Mouse (Mus musculus) fibroblast of lung, adult 2 months (primary cell): ENCODE data around the gene Cyp2j12.
"Not testable (repeated sequence)": the region's sequence is repeated elsewhere in the genome, so short reads cannot be mapped to it uniquely, and the experiment has no call there.

ENCODE experiments used
- DNase-seq: peaks from one replicate; pipeline ENCODE4 v3.0.0-alpha.2; 2011; ENCODE audit warnings: low read depth

Gene Cyp2j12

DNA sequence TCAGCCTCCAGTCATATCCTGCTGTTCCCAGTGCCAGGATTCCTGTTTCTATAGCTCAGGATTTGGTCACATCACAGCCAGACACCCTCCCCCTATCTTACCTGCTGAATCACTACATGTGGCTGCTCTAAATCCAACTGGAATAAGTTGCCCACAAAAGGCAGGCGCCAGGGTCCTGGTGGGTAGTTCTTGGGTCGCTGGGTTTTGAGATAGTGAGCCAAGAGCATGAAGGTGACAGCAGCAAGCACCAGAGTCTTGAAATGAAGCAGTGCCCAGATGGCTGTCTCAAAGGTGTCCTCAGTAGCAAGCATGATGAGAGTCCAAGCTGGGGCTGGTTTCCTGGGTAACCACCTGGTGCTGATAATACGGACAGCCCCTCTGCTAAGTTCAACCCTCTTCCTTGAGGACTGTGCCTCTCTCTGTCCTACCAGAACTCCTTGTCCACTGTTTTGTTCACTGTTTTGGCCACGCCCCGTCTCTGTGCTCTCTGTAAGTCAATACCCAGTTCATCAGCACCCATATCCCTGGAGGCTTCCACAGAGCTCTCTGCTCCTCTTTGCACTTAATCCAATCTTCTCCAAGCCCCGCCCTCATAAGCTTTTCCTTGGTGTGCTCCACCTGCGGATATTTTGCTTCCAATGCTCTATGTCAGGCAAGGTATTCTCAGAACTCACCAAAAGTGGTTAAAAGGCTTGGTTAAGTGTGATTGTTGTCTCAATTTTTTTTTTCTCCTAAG lies at the start of gene Cyp2j12:
TSS of gene Cyp2j12 (minus strand) at position 421 of the 736 bp plus-strand sequence.
- DNase-seq = no peak

DNA sequence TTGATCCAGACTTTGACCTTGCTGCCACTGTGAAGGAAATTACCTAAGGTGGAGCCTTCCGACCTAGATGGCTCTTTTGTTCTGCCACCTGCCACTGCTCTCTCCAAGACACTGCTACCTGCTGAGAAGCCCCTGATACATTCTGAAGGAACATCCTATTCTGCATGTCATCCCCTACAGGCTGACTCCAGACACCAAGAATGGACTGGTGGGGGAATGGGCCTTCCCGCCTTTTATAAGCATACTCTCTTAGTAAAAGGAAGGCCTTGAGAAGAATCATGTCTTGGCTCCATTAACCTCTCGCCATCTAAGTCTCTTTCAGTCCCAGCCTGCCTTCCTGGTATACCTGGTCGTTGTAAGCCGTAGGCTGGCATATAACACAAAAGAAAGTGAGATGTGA lies 48.4 kb upstream of the Cyp2j12 start:
- DNase-seq = not testable (repeated sequence)

DNA sequence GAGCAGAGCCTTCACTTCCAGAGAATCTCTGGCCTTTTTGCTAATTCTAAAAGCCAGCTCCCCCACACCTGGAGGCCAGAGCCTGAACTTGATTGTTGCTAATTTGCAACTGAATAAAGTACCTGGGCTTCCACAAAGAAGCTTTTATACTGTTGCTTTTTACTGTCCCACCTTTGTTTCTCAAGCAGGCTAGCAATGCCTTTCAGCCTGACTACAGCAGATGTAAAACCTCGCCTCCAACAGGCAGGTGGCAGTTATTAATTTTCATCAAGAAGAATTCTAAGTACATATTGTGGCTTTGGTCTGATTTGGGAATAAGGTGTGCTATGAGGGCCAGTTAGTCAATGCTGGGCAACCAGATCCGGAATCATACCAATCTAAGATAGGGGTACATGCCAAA lies 47.7 kb upstream of the Cyp2j12 start:
- not testable (repeated sequence) for DNase-seq

- not testable (repeated sequence) for DNase-seq
Measured at GRCm38 (mm10) chr4:96188146-96188545, 47.2 kb upstream of the Cyp2j12 start.

DNA sequence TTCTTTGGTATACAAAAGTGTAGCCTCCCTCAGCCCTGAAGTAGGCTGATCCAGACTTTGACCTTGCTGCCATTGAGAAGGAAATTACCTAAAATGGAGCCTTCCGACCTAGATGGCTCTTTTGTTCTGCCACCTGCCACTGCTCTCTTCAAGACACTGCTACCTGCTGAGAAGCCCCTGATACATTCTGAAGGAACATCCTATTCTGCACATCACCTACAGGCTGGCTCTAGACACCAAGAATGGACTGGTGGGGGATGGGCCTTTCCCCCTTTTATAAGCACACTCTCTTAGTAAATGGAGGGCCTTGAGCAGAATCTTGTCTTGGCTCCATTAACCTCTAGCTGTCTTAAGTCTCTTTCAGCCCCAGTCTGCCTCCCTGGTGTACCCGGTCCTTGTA lies 43.8 kb upstream of the Cyp2j12 start:
- not testable (repeated sequence) for DNase-seq

DNA sequence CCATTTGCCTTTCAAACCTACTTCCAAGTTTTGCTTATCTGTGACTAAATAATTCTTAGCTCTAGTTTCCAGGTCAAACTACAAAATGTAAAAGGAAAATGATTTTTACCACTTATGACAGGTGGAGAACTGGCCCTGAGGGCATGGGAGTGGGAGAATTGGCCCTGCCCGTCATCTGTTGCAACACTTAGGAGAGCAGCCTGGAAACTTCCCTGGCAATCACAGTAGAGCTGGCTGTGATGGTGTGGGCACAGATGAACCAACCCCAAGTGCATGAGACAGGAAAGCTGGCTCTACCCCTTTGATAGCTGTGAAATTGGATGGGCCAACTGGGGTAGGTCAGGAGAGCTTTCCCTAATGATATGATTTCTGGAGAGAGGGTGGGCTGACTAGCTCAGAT lies 21.9 kb upstream of the Cyp2j12 start:
- no peak for DNase-seq

DNA sequence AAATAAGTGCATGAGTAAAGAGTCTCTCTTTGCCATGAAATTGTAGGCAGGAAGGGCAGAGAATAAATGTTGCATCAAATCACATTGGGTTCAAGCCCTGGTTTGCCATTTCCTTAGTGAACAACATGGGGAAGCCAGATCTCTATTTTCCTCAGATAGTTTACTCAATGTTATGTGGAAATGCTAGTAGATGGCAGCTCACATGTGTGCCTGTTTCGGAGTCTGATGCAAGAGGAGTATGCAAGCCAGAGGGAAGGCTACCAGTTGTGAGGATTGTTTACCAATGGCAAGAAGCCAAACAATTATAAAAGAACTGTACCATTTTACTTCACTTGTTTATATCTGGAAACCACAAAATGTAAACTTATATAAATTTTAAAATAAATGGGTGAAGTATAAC lies 20.6 kb upstream of the Cyp2j12 start:
- no peak for DNase-seq

DNA sequence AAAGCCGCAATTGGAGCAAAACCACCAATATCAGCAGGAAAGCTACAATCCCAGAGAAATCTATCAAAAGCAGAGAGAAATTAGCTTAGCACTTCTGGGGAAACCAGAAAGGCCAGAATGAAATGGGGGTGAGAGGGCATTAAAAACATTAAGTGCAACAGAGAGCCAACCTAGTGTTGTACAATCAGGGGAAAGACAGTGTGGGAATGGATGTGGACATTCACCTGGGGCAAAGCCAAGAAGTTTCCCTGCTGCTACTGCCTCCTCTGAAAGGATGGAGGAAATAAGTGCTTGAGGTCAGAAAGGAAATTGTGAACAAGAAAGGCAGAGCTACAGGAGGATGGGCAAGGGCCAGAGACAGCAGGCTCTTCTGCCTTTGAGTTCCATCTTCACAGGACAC lies 1.7 kb downstream of the Cyp2j12 start:
- DNase-seq = no peak

DNA sequence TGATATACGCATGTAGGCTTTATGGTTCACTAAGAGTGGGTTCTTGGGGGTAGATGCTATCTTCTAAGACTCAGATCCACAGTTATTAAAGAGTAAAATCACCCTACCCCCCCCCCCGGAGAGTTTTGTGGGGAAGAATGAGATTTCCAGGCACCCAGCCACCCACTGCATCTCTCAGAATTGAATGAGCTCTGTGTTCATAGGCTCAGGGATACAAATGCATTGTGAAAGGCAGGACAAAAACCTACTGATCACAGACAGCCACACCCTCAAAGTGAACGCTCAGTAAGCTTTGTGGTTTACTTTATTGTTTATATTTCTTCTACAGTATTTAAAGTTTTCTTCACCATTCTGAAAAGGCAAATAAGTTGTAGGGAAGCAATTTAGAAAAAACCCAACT lies 6.7 kb downstream of the Cyp2j12 start:
- no peak for DNase-seq

DNA sequence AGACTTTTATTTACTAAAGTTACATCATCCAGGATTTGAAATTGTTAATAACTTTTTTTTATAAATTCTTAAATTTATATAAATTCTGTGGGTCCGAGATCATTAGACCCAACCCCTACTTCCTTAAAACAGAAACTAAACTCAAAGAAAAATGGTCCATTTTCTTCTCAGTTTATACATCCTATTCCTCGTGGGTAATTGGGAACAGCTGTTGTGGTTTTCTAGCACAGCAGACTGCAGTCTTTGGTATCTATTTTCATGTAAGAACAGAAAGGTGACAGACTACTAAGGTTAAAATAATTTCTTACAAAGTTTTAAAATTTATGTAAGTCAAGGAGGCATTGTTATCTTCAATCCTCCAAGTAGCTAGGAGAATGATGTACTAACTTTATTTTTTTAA lies 44.1 kb downstream of the Cyp2j12 start:
- no peak for DNase-seq

DNA sequence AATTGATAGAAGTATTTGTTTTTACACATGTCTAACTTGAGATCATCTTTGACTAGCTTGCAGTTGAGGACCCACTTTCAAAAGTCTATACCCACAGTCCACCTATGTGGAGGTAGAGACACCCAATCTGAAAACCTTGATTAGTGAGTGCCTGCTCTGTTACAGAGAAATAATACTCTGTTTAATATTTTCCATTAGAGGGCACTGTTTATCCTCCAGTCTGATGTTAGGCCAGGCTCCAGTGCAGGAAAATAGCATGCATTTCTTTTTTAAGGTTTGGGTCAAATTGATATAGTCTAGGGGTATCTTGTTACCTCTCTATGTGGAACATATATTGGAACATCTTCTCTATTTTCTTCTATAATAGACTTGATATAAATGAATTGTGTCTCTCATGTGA lies 49.1 kb downstream of the Cyp2j12 start:
- DNase-seq = no peak

DNA sequence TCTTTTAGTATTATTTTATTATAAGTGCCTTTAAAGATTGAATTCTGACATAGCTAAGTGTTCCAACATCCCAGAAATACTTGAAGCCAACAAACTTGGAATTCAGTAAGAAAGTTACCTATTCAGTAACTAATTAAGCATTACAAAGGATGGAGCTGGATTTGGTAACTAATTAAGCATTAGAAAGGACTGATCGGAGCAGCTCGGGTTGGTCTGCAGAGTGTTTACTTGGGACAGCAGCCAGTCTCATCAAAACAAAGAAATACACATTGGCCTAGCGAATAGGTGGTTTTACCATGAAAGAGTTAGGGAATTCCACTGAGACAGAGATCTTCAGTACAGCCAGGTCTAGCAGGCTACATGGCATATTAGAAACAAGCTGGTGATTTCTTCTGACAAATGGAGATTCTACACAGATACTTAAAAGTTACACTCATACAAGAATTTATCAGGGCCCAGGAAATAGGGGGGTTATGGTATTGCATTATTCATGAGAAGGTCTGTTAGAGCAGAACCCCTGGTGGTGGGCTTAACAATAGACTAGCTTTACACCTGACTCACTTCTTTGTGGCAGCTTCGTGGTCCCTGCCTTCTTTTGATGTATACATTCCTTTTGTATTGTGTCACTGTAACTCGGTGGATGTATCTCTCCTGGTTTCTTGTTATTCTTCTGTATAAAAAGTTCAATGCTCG lies 51.5 kb downstream of the Cyp2j12 start:
- DNase-seq = not testable (repeated sequence)

- DNase-seq = no peak
Measured at GRCm38 (mm10) chr4:96078308-96078707, 62.6 kb downstream of the Cyp2j12 start.

- DNase-seq = no peak
Measured at GRCm38 (mm10) chr4:96077261-96078125, 63.5 kb downstream of the Cyp2j12 start, which contains the start of gene Cyp2j13. Gene Cyp2j13, minus strand, starts transcription at chr4:96077546.

- no peak for DNase-seq
Measured at GRCm38 (mm10) chr4:96062045-96062444, 78.9 kb downstream of the Cyp2j12 start.

DNA sequence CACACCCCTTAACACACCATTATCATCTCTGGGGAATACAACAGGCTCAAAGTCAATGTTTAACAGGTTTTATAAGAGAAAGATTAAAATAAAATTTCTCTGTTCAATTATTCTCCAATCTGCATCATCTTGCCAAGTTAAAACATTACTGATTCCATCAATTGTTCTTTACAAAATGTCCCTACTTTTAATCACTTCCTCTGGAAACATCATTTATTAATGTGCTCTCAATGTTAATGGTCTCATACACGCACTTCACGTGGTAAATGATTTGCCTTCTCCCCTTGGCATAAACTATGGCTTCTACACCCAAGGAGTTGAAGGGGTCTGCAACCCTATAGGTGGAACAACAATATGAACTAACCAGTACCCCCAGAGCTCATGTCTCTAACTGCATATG lies 80.8 kb downstream of the Cyp2j12 start:
- no peak for DNase-seq
